Mouse (Mus musculus) intestine, embryonic 14.5 days (tissue): ENCODE measurements around the gene Ttc16. TPM values are rescaled to one million over a fixed set of nuclear protein-coding genes. Genes with fewer than 3 reads are reported as not detected.

Source experiments
- ATAC-seq: fragments of 200-750 bp; cut with Nextera tagmentation; replicated peaks from 2 replicates; pipeline ENCODE4 v1.8.0; 2017; ENCODE audit warnings: low read depth, moderate number of reproducible peaks, moderate TSS enrichment, moderate library complexity; ENCODE audit not compliant: low FRiP score, low TSS enrichment
- DNase-seq: peaks from one replicate; pipeline ENCODE4 v3.0.0-alpha.2; 2018; ENCODE audit warnings: low spot score
- H3K27ac ChIP-seq: fragments of 300-500 bp; sonication (generic); 2 replicates; pipeline ENCODE4 v1.5.1; 2014; ENCODE audit warnings: low read depth, mild to moderate bottlenecking, control low read depth
- H3K27me3 ChIP-seq: fragments of 300-500 bp; sonication (generic); replicated peaks from 2 replicates; pipeline ENCODE4 v1.6.1; 2014; ENCODE audit warnings: low read length, control low read depth; ENCODE audit not compliant: control insufficient read depth, insufficient read depth
- H3K36me3 ChIP-seq: fragments of 300-500 bp; sonication (generic); 2 replicates; pipeline ENCODE4 v1.6.1; 2014; ENCODE audit warnings: low read length, control low read depth; ENCODE audit not compliant: control insufficient read depth, insufficient read depth
- H3K4me1 ChIP-seq: fragments of 300-500 bp; sonication (generic); replicated peaks from 2 replicates; pipeline ENCODE4 v1.6.1; 2014; ENCODE audit warnings: low read length, control low read depth, mixed read lengths; ENCODE audit not compliant: control insufficient read depth, insufficient read depth
- H3K4me2 ChIP-seq: fragments of 300-500 bp; sonication (generic); 2 replicates; pipeline ENCODE4 v1.6.1; 2014; ENCODE audit warnings: low read length
- H3K4me3 ChIP-seq: fragments of 300-500 bp; sonication (generic); 2 replicates; pipeline ENCODE4 v1.5.1; 2014; ENCODE audit warnings: low read depth, low read length, control low read depth, mixed read lengths
- H3K9ac ChIP-seq: fragments of 300-500 bp; sonication (generic); 2 replicates; pipeline ENCODE4 v1.6.1; 2014; ENCODE audit warnings: mild to moderate bottlenecking, low read length
- H3K9me3 ChIP-seq: fragments of 300-500 bp; sonication (generic); 2 replicates; pipeline ENCODE4 v1.6.1; 2016; ENCODE audit warnings: low read length, control low read depth; ENCODE audit not compliant: control insufficient read depth
- WGBS: fragments of 180-500 bp; shearing (Covaris S2); extraction: QIAGEN DNeasy Blood & Tissue Kit; methylation state at CpG from one replicate; pipeline ENCODE4 v1.1.7; 2014; 5-methylcytosine and 5-hydroxymethylcytosine counted together
- polyA plus RNA-seq: library from polyadenylated mRNA; unstranded; fragments of >200 nt; fragmentation: Nextera tagmentation; extraction: Ambion mirVana; gene quantifications from 2 replicates; pipeline ENCODE4 v1.2.1, GENCODE M21; 2014

Ttc16 gene
- polyA plus RNA-seq, 1 experiment from 2014 or later: 0.20 TPM

GRCm38 (mm10) chr2:32817589-32817988 is 42.2 kb upstream of the Ttc16 start:
- Histone ChIP-seq H3K4me1 (0 out of 2 replicates have a peak, but pooled peaks cover 8% of the 10 kb centered on the region), H3K27ac (no peak overlapping the region), H3K9me3 (no peaks in the 10 kb centered on the region), H3K36me3 (peaks cover 30% of the 10 kb centered on the region; the same call in 1 of the 2 replicates), H3K4me3 (no peak overlapping the region), H3K9ac (no peak overlapping the region), H3K4me2 (no peak overlapping the region), H3K27me3 (no peaks in the 10 kb centered on the region)
- no peak for DNase-seq
- no peak for ATAC-seq
- 66% methylated on average over 7 of the region's 7 CpGs for WGBS

GRCm38 (mm10) chr2:32816946-32817581 is 41.6 kb upstream of the Ttc16 start:
- WGBS: 25% methylated on average over 17 of the region's 17 CpGs
- H3K36me3 ChIP-seq: peaks cover 30% of the 10 kb centered on the region; the same call in 1 of the 2 replicates
- DNase-seq: no peak
- no peaks in the 10 kb centered on the region for H3K9me3 ChIP-seq
- H3K9ac ChIP-seq: no peak overlapping the region
- no peak for ATAC-seq
- H3K4me1 ChIP-seq: 0 out of 2 replicates have a peak, but pooled peaks cover 8% of the 10 kb centered on the region
- H3K27ac ChIP-seq: no peak overlapping the region
- H3K4me3 ChIP-seq: no peak overlapping the region
- H3K4me2 ChIP-seq: no peak overlapping the region; the same call in 1 of the 2 replicates
- H3K27me3 ChIP-seq: no peaks in the 10 kb centered on the region

GRCm38 (mm10) chr2:32816497-32816896 is 41.1 kb upstream of the Ttc16 start:
- 0 out of 2 replicates have a peak, but pooled peaks cover 8% of the 10 kb centered on the region for H3K4me1 ChIP-seq
- ATAC-seq: no peak
- no peak overlapping the region for H3K27ac ChIP-seq
- no peak overlapping the region for H3K4me2 ChIP-seq
- H3K4me3 ChIP-seq: no peak overlapping the region
- no peaks in the 10 kb centered on the region for H3K9me3 ChIP-seq
- H3K27me3 ChIP-seq: no peaks in the 10 kb centered on the region
- DNase-seq: no peak
- no peak overlapping the region for H3K9ac ChIP-seq
- WGBS: 94% methylated on average over 2 of the region's 2 CpGs
- peaks cover 34% of the 10 kb centered on the region; the same call in 1 of the 2 replicates for H3K36me3 ChIP-seq

GRCm38 (mm10) chr2:32811959-32812358 is 36.5 kb upstream of the Ttc16 start:
- no peak for ATAC-seq
- Histone ChIP-seq H3K4me1 (0 out of 2 replicates have a peak, but pooled peaks cover 1% of the 10 kb centered on the region), H3K4me3 (no peak overlapping the region), H3K9ac (no peak overlapping the region), H3K27ac (no peak overlapping the region), H3K9me3 (no peaks in the 10 kb centered on the region), H3K27me3 (no peaks in the 10 kb centered on the region), H3K36me3 (peaks cover 41% of the 10 kb centered on the region), H3K4me2 (no peak overlapping the region)
- DNase-seq: no peak
- WGBS: 81% methylated on average over 8 of the region's 8 CpGs

- Histone ChIP-seq H3K27ac (no peak overlapping the region), H3K4me3 (no peak overlapping the region), H3K4me2 (no peak overlapping the region), H3K27me3 (no peaks in the 10 kb centered on the region), H3K9ac (no peak overlapping the region), H3K36me3 (peaks cover 32% of the 10 kb centered on the region), H3K4me1 (no peaks in the 10 kb centered on the region), H3K9me3 (no peaks in the 10 kb centered on the region)
- ATAC-seq (peak; percentile 19; the same call in 1 of the 2 replicates), DNase-seq (no peak)
- 86% methylated on average over 14 of the region's 14 CpGs for WGBS
These were observed 33.6 kb upstream of the Ttc16 start for GRCm38 (mm10) chr2:32808816-32809566.

GRCm38 (mm10) chr2:32798251-32798962 is 23.0 kb upstream of the Ttc16 start:
- no peak for DNase-seq
- H3K4me2 ChIP-seq: no peak overlapping the region
- no peak for ATAC-seq
- H3K36me3 ChIP-seq: peaks cover 61% of the 10 kb centered on the region
- no peak overlapping the region for H3K9ac ChIP-seq
- no peaks in the 10 kb centered on the region for H3K9me3 ChIP-seq
- no peak overlapping the region for H3K4me3 ChIP-seq
- no peaks in the 10 kb centered on the region for H3K27me3 ChIP-seq
- H3K4me1 ChIP-seq: no peaks in the 10 kb centered on the region
- WGBS: 45% methylated on average over 10 of the region's 10 CpGs
- no peak overlapping the region for H3K27ac ChIP-seq

- WGBS: 91% methylated on average over 13 of the region's 13 CpGs
- Histone ChIP-seq H3K4me3 (no peak overlapping the region), H3K27ac (no peak overlapping the region), H3K36me3 (peaks cover 65% of the 10 kb centered on the region), H3K27me3 (no peaks in the 10 kb centered on the region), H3K9ac (no peak overlapping the region), H3K4me2 (no peak overlapping the region), H3K4me1 (no peaks in the 10 kb centered on the region), H3K9me3 (no peaks in the 10 kb centered on the region)
- no peak for DNase-seq
- no peak for ATAC-seq
These were observed 20.4 kb upstream of the Ttc16 start for GRCm38 (mm10) chr2:32795748-32796418.

GRCm38 (mm10) chr2:32791297-32791696 is 15.9 kb upstream of the Ttc16 start:
- Histone ChIP-seq H3K27ac (no peak overlapping the region), H3K4me2 (no peak overlapping the region), H3K27me3 (no peaks in the 10 kb centered on the region), H3K9ac (no peak overlapping the region), H3K9me3 (no peaks in the 10 kb centered on the region), H3K4me1 (no peaks in the 10 kb centered on the region), H3K4me3 (no peak overlapping the region), H3K36me3 (peaks cover 22% of the 10 kb centered on the region)
- DNase-seq (no peak), ATAC-seq (no peak)
- WGBS: 86% methylated on average over 6 of the region's 6 CpGs
